Mouse (Mus musculus) c-Kit-positive CD71-positive TER-119-negative erythroid progenitor cells, embryonic 14.5 days (primary cell): ENCODE data around the gene Tsnax.

Source experiments
- DNase-seq: peaks from one replicate; pipeline ENCODE4 v3.0.0-alpha.2; 2013; ENCODE audit warnings: low read depth

Tsnax gene

DNA sequence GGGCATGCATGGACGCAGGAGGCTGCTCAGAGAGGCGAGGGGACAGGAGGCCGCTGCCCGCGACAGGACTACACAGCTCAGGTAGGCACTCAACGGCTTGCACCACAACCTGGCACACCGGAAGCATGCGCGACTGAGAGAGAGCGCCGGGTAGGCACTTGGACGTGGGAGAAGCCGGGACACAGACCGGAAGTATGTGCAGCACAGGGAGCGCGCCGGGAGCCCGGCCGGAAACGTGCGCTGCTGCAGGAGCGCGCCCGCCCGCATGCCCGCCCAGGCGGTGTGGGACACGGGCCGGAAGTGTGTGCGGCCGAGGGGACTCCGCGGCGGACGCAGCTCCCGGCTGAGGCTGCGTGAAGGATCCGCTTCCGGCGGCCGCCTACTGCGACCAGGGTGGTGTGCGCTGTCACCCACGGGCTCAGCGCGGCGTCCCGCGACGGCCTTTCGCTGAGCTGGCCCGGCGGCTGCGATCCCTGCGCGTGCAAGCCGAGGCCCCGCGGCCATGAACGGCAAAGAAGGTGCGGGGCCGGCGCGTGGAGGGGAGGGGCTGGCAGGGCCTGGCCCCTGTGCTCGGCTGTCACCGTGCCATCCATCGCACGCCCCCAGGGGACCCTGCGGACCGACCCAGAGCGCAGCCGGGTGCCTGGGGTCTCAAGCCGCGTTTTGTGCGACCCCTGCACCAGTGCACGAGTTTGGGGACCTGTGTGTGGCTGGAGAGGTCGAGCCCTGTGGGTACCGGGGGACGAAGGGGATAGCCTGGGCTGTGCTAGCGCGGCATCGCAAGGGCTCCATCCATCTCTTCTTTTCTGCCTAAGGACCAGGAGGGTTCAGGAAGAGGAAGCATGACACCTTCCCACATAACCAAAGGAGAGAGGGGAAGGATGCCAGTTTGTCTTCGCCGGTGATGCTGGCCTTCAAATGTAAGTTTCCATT is at the start of gene Tsnax:
Tsnax (plus strand) TSS at position 303 of the 933 bp plus-strand sequence.
- peak; percentile 67 for DNase-seq

DNA sequence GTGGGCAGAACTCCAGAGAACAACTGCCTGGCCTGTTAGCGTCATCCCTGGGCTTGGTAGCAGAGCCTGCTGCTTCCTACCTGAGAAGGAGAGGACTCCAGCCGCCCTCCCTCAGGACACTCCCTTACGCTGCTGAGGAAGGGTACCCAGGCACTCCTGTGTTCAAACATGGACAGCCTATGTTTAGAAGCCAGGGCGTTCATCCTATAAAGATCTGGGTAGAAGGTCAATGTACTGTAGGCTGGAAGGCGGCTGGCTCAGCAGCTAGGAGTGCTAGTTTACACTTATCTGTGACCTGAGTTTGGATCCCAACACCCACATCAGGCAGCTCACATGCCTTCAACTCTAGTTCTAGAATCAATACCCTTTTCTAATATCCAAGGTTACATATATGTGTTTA is 49.6 kb upstream of the Tsnax start:
- no peak for DNase-seq

DNA sequence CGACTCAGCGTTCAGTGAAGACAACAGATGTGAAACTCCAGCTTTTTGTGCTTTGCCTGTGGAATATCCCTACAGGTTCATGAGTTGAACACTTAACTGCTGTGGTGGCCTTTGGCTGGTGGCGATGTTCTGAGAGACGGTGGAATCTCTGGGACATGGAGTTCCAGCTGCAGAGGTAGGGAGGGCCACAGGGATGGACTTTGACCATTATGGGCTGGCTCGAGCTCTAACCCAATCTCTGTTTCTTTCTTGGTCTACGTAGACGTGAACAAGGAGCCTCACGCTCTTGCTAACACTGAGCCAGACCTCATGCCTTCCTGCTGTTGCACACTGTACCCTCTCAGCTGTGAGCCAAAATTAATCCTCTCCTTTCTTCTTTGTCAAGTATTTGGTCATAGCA is 47.8 kb upstream of the Tsnax start:
- DNase-seq: no peak

DNA sequence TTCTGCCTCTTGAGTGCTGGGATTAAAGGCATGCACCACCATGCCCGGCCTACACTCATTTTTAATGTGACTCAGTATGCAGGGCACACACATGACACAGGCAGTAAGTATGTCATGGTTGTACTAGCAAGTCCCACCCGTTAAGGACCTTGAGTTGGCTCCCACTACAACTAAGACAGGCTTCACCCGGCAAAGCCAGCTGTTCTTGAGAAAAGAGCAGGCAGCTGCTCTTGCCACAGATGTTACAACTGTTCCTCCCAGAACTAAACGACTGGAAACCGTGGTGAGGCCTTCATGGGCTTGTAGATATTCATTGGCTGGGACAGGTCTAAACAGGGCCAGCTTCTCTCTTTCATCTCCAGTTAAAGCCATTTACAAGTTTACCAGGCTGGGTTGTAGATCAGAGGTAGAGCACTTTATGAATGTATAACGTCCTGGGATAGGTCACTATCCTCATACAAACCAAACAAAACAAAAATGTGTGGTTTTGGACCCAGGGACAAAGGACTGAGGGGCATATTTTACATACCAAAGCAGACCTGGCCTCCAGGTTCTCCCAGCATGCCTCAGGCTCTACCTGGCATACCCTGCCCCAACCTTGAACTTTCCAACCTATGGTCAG is 42.4 kb upstream of the Tsnax start:
- no peak for DNase-seq

DNA sequence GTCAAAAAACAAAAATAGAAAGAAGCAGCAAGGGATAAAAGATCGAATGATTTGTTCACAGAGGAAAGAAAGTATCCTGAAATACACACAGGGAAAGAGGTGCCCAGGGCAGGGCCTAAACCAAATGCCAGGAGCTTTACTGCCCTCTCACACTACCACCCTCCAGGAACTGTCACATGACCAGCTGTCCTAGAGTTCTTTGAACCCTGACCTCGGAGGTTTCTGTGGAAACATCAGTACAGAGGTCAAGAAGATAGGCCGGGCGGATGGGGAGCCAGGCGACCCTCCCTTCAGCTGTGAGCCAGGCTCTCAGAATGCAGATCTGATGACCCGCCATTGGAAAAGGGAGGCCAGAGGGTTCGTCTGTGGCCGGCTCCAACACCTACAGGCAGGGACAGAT is 39.6 kb upstream of the Tsnax start:
- DNase-seq: no peak

DNA sequence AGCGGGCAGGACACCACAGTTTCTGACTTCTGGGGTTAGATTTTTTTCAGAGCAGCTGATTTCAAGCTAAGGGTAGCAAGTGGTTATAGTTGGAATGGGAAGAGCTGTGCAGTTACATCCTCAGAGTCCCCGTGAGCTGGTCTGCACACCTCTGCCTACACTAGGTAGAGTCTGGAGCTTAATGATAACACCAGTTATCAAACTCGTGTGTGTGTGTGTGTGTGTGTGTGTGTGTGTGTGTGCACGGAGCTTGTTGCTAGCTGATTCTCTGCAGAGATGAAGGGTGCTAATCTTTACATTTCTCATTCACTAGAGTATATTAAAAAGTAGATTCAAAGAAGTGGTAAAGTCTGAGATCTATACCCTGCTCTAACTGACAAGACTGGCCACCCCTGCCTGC is 38.5 kb upstream of the Tsnax start:
- DNase-seq: no peak

DNA sequence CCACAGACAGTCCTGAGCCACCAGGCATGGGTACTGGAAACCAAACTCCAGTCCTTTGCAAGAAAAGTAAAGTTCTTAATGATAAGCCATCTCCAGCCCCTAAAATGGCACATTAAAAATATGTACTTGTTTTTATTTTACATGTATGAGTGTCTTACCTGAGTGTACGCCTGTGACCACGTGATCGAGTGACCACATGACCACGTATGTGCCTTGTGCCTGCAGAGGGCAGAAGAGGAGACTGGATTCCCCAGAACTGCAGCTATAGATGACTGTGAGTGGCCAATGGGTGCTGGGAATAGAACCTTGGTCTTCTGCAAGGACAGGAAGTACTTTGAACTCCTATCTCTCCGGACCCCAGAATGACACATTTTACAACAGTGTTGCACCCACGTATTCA is 36.6 kb upstream of the Tsnax start:
- DNase-seq: no peak

DNA sequence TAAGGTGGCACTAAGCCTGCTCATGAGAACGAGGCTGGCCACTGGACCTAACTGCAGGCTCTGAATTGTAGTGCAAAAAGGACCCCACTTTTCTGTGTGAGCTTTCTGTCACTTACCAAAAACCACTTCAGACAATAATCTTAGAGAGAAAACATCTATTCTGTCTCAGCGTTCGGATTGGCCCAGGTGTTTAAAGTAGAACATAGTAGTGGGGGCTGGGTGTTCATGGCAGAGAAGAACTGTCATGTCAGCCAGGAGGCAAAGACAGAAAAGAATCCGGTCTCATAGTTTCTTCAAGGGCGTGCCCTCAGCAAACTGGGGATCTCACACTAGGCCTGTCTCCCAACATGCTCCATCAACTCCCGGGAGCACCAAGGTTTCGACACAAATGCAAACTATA is 34.8 kb upstream of the Tsnax start:
- DNase-seq: no peak

DNA sequence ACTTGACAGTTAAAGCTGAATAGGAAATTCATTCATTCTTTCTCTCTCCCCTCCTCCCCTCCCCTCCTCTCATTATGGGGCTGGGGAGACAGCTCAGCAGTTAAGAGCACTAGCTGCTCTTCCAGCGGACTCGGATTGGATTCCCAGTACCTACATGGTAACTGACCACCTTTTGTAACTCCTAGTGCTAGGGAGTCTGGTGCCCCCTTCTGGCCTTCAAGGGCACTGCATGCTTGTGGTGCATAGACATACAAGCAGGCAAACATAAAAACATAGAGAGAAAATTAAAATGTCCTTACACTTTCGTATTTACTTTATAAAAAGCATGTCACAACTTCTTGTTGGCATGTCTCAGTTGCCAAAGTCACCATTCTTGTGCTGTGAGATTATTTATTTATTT is 32.8 kb upstream of the Tsnax start:
- DNase-seq: no peak

DNA sequence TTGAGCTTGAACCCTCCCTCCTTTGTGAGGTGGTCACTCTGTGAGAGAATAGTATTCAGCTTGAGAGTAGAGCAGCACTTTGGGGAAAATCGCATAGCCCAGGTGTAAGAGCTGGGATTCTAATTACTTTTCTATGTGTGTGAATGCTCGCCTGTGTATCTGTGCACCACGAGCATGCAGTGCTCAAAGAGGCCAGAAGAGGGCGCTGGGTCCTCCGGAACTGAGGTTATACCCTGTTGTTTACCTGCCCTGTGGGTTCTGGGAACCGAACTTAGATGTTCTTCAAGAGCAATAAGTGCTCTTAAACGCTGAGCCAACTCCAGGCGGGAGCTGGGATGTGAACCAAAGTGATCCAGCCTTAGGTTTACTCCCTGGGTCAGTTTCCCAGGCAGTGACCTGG is 32.0 kb upstream of the Tsnax start:
- no peak for DNase-seq

DNA sequence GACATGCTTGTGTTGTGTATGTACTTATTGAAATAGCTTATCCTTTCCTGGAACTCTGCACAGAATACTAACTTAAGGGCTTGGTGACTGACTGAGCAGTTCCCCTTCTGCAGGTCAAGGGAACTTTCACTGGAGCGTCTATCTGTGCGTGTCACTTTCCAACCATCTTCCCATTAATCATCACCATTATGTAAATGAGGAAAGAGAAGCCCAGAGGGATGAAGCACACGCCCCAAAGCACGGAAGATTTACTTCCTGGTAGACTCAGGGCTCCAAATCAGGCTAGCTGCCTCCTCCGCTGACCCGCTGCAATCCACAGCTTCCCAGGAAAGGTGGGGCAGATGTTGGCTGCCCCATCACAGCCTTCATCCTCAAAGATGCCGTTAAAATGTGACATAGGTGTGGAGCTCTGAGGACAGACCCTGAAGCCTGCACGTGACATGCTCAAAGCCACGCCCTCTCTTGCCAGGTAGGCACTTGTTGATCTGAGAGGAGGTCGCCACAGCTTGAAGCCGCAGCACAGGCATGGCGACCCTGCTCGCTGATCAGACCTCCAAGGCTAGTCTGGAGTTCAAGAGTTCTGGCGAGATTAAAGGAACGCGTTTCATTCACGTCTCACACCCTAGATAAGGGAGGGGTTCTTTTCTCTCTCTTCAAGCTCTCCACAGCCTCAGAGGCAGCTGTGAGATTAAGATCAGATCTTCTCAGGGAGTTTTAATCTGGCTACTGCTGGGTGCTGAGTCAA is 21.7 kb upstream of the Tsnax start:
- no peak for DNase-seq

DNA sequence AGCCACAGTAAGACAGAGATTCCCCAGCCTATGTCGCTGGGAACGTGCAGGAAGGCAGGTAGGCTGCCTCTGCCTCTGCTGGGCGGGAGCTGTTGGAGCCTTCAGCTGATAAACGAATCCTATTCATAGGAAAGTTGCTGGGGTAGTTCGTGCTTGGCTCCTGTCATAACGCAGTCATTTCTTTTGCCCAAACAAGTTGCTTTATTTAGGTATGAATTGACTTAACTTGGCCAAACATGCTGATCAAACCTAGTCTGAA is 21.2 kb upstream of the Tsnax start:
- DNase-seq: no peak

DNA sequence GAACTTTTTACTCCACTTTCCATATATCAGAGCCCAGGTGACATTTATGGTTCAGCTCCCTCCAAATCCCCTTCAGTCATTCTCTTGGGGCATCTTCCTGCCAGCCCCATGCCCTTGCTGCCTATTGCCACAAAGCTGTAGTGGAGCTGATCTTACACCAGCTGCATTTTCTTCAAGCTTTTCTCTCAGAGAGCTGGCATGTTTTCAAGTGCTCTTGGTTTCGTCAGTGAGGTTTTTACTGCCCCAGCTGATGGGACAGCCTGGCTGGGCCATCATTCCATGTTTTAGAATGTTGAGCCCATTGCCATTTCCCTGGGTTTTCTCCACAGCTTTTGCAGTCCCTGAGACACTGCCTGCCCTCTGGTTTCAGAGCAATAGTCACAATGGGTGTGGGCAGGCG is 17.0 kb upstream of the Tsnax start:
- DNase-seq: no peak

DNA sequence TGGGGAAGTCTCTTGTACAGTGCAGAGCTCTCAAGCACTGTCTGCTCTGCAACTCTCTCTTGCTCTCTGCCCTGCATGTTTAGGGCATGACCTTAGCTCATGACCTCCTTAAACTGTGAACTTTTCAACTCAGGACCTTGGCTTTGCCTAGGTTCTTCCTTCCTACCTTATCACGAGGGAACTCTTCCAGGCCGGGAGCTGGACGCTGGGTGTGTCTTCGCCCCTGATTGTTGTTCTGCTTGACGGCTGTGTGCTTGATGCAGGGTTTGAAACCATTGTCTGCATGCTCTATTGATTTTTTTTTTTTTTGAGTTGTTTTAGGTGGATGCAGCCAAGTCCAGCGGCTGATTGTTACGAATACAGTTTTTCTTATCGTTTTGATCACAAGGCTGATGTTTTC is 11.3 kb downstream of the Tsnax start:
- DNase-seq: no peak

DNA sequence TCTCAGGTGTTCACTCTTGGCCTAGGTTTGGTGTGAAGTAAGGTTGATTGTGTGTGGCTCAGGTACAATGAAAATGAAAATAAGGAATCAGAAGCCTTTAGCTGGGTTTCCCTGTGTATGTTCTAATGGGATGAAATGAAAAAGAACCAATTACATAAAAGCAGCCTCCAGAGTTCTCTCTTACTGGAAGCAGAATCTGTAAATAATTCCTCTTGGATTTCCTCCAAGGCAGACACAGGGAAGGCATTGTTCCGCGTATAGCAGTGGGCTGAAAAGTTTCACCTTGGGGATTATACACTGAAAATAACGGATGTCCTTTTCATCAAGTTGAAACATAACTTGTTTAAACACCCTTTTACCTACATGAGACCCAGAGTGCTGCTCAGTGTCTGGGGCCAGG is 14.4 kb downstream of the Tsnax start:
- DNase-seq: no peak

DNA sequence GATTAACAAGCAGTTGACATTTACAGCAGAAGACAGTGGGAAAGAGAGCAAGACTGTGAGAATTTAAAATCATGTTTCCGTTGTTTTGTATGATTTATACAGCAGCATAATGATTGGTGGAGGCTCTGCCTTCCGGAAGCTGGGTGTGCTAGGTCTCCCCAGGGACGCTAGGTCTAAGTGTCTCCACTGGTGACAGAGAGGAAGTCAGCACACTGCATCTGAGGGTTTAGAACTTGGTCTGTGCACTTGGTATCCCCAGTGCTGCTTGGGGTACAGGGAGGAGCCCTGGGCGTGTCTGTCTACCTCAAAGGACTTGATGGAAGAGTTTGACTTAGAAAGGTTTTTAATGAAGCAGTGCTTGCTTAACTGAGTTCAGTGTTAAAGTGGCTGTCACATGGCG is 16.0 kb downstream of the Tsnax start:
- DNase-seq: no peak

DNA sequence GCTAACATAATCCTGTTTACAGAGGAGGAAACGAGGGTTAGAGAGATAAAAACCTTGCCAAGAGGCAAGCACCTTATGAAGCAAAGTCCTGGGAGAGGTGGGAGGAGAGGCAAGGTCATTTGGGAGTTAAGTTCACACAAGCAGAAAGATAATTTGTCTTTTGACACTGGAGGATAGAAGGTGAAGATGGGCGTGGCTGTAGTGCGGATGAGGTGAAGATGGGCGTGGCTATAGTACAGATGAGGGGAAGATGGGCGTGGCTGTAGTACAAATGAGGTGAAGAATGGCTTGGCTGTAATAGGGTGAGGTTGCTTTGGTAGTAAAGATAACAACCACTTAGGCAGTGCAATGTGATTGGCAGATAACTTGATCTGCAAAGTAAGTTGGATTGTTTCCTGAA is 18.5 kb downstream of the Tsnax start:
- peak; percentile 71 for DNase-seq

DNA sequence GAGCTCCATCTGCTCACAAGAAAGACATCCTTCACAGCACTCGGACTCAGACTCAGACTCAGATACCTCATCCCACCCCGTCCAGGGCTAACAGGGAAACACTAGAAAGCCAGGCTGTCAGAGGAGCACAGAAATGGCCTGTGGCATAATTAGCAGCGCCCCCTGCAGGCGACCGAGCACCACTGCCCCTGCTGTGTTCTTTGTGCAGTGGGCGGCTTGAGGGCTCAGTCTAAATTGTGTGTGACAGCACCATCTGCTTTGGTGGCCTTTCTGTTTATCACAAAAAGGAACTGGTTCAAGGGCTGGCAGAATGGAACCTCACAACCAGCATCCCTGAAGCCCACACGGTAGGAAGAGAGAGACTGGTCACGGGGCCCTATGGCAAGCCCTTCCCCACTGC is 21.9 kb downstream of the Tsnax start:
- peak; percentile 34 for DNase-seq

DNA sequence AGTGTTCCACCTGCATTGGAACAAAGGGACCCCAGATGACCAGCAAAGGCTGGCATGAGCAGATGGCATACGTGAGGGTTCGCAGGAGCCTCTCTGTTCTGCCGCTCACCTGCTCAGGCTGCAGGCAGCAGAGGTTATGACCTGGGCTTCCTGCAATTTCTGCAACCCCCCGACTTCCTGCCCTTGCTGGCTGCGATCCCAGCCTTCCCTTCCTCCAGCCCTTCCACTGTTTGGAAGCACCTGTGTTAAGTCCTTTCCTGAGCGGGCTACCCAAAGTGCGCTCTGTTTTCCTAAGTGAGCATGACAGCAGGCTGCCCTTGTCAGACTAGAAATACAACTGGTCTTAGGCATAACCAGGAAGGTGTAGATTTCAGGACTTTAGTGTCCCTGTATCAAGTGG is 24.3 kb downstream of the Tsnax start:
- no peak for DNase-seq

DNA sequence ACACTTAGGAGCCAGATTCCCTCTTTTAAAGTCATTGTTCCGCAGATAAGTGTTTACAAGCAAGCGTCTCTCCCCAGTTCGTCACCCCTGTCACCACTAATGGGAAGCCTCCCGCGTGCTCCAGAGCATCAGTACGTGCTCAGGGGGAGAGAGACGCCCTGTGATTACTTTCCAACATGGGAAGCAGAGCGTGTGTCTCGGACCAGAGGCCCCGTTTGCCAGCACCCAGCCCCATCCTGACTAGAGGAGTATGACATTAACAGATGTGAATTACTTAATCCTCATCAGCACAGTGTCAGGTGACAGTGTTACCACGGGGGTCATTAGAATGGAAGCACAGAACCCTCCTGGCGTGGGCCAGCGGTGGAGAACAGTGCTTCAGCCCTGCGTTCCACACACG is 25.9 kb downstream of the Tsnax start:
- no peak for DNase-seq

DNA sequence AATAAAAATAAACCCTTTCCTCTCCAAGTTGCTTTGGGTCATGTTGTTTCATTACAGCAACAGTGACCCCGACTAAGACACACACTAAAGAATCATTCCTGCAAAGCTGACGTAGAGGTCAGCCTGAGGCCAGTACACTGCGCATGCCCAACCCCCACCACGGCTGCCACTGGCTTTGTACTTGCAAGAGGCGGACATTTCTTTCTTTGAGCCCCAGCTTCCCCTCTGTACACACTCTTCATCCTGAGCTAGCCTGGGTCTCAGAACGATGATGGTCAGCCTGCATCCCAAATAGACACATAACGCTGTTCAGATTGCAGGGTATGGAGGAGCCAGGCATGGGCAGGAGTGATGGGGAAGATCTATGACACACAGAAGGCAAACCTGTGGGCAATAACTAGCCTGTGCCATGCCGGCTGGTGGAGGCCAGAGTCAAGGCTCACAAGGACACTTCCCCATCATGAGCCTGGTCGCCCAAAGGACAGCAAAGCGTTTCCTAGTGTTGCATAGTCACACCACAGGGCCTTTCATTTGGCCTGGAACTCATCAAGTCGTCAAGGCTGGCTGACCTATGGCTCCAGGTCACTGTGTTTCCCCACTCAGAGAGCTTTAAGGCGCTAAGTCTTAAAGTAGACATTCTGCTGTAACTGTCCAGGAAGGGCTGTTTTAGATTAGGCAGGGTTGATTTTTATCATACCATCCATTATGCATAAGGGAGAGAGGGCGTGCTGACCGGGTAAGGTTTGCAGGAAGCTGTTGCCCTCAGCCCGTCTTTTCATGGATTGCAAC is 28.0 kb downstream of the Tsnax start:
- DNase-seq: no peak

DNA sequence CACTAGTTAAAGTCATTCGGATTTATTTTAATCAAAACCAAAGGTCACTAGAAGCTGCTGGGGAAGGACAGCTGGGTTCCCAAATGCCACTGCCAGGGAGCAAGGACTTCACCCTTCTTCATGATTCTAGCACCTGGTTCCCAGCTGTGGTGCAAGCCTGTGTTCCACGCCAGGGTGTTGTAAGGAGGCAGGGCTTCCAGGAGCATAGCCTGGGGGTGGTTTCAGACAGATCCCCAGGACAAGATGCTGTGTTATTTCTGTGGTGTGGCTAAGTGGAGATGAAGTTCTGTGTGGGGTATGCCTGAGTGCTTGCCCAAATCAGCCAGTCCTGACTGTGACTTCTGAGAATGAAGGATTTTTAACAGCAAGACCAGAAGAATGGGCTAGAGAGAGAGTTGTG is 28.7 kb downstream of the Tsnax start:
- DNase-seq: no peak

DNA sequence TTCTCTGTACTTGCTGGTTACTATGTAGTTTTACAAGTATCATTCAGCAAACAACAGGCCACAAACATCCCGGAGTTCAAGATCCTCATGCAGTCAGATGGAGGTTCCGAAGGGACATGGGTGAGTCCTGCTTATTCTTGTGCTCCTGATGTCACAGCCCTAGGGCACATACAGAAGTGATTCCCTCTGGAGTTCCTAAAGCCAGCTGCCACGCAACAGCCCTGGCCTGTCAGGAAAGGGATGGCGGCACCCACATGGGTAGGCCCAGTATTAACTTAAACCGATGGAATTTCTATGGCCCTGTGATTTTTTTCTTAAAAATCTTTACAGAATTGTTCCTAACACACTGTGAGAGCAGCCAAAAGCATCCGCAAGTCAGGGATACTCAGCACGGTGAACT is 30.6 kb downstream of the Tsnax start:
- no peak for DNase-seq
